Mouse (Mus musculus) layer of hippocampus, adult 11-12 months (tissue): ENCODE data around the gene Slc39a3.

Experiments used
- DNase-seq: peaks from one replicate; pipeline ENCODE4 v3.0.0; 2022; ENCODE audit warnings: low spot score

Gene Slc39a3

GRCm38 (mm10) chr10:80984223-80984622 is 53.0 kb downstream of the Slc39a3 start:
- DNase-seq, result no peak

- no peak for DNase-seq
Measured at GRCm38 (mm10) chr10:80982381-80982780, 54.8 kb downstream of the Slc39a3 start.

GRCm38 (mm10) chr10:80981564-80982112 is 55.6 kb downstream of the Slc39a3 start:
- no peak for DNase-seq
